Mouse (Mus musculus) myocyte (in vitro differentiated cells): ENCODE results near the gene Cep85l. TPM values are rescaled to one million over a fixed set of nuclear protein-coding genes. Genes with fewer than 3 reads are reported as not detected.

Experiments used
- H3K27me3 ChIP-seq: one replicate; pipeline ENCODE4 v1.6.1; 2011; ENCODE audit not compliant: control insufficient read depth, insufficient read depth, insufficient read length
- H3K36me3 ChIP-seq: one replicate; pipeline ENCODE4 v1.6.1; 2011; ENCODE audit not compliant: control insufficient read depth, insufficient read depth
- H3K4me2 ChIP-seq: one replicate; pipeline ENCODE4 v1.6.1; 2011; ENCODE audit warnings: low read depth, control low read depth
- H3K4me3 ChIP-seq: one replicate; pipeline ENCODE4 v1.5.1; 2011; ENCODE audit warnings: mild to moderate bottlenecking, control low read depth, moderate library complexity
- H3K79me2 ChIP-seq: one replicate; pipeline ENCODE4 v1.6.1; 2011; ENCODE audit not compliant: control insufficient read depth, insufficient read depth
- H3ac ChIP-seq: one replicate; pipeline ENCODE4 v1.6.1; 2011; ENCODE audit not compliant: control insufficient read depth, insufficient read length
- CEBPB ChIP-seq: IDR thresholded peaks from 2 replicates; pipeline ENCODE4 v1.6.1; 2011; ENCODE audit warnings: mild to moderate bottlenecking, moderate library complexity; ENCODE audit not compliant: poor library complexity, insufficient read depth, severe bottlenecking
- E2F4 ChIP-seq: IDR thresholded peaks from one replicate; pipeline ENCODE4 v1.6.1; 2011; ENCODE audit warnings: mild to moderate bottlenecking, control low read depth, moderate library complexity; ENCODE audit not compliant: insufficient read depth
- MAX ChIP-seq: IDR thresholded peaks from one replicate; pipeline ENCODE4 v1.6.1; 2011; ENCODE audit warnings: low read depth, mild to moderate bottlenecking, control low read depth
- MYOD1 ChIP-seq, 3 experiments: IDR thresholded peaks; one replicate each; pipeline ENCODE4 v1.6.1; 2011; ENCODE audit warnings: control low read depth in 2 of 3, low read depth in 2 of 3, mild to moderate bottlenecking in 2 of 3, moderate library complexity in 1 of 3; ENCODE audit not compliant: insufficient read length in 2 of 3, control insufficient read depth in 1 of 3
- MYOG ChIP-seq, 3 experiments: IDR thresholded peaks; one replicate each; pipeline ENCODE4 v1.6.1; 2011; ENCODE audit warnings: control low read depth in 2 of 3, low read depth in 2 of 3, mild to moderate bottlenecking in 2 of 3; ENCODE audit not compliant: insufficient read length in 2 of 3, control insufficient read depth in 1 of 3, insufficient read depth in 1 of 3
- POLR2A ChIP-seq: IDR thresholded peaks from one replicate; pipeline ENCODE4 v1.6.1; 2011; ENCODE audit warnings: low read depth, mild to moderate bottlenecking, control low read depth, moderate library complexity; ENCODE audit not compliant: insufficient read length
- POLR2AphosphoS2 ChIP-seq: IDR thresholded peaks from one replicate; pipeline ENCODE4 v1.6.1; 2011; ENCODE audit warnings: low read depth, control low read depth; ENCODE audit not compliant: insufficient read length
- REST ChIP-seq: IDR thresholded peaks from one replicate; pipeline ENCODE4 v1.6.1; 2011; ENCODE audit warnings: mild to moderate bottlenecking, control low read depth, moderate library complexity; ENCODE audit not compliant: insufficient read depth, insufficient read length
- SRF ChIP-seq: IDR thresholded peaks from one replicate; pipeline ENCODE4 v1.6.1; 2011; ENCODE audit warnings: low read depth; ENCODE audit not compliant: control insufficient read depth, insufficient read length
- TCF12 ChIP-seq: IDR thresholded peaks from one replicate; pipeline ENCODE4 v1.6.1; 2011; ENCODE audit warnings: mild to moderate bottlenecking, control low read depth; ENCODE audit not compliant: poor library complexity, insufficient read depth, severe bottlenecking
- TCF3 ChIP-seq: IDR thresholded peaks from one replicate; pipeline ENCODE4 v1.6.1; 2011; ENCODE audit warnings: low read depth, control low read depth; ENCODE audit not compliant: insufficient read length
- USF1 ChIP-seq: IDR thresholded peaks from one replicate; pipeline ENCODE4 v1.6.1; 2011; ENCODE audit warnings: low read depth, mild to moderate bottlenecking, control low read depth, moderate library complexity
- polyA plus RNA-seq: library from polyadenylated mRNA; unstranded; fragments of >200 nt; fragmentation: generic; extraction: Trizol; gene quantifications from one replicate; pipeline ENCODE4 v1.2.1, GENCODE M21; 2012; ENCODE audit warnings: missing spikeins

The Cep85l gene
- polyA plus RNA-seq, 1 experiment: 0.72 TPM

GRCm38 (mm10) chr10:53335974-53336373, 43.8 kb downstream of the Cep85l start:
- H3K4me3 ChIP-seq: no peak overlapping the region
- H3ac ChIP-seq: no peak overlapping the region
- H3K4me2 ChIP-seq: no peak overlapping the region
- H3K27me3 ChIP-seq: no peaks in the 10 kb centered on the region
- H3K79me2 ChIP-seq: no peaks in the 10 kb centered on the region
- no peak for TF ChIP-seq TCF12
- TF ChIP-seq USF1: no peak
- TF ChIP-seq MYOG (IDR thresholded peaks at IDR 0.05; ENCODE audit: control insufficient read depth in 1 of 3, insufficient read depth in 1 of 3, insufficient read length in 2 of 3, low read depth in 2 of 3): no peak
- no peak for TF ChIP-seq E2F4
- TF ChIP-seq POLR2A: no peak
- no peak for TF ChIP-seq CEBPB
- no peak for TF ChIP-seq TCF3
- TF ChIP-seq REST: no peak
- no peak for TF ChIP-seq MAX
- TF ChIP-seq POLR2AphosphoS2: no peak
- TF ChIP-seq MYOD1 (IDR thresholded peaks at IDR 0.05; ENCODE audit: control insufficient read depth in 1 of 3, insufficient read length in 2 of 3, low read depth in 2 of 3): no peak
- TF ChIP-seq SRF: no peak
- H3K36me3 ChIP-seq: no peaks in the 10 kb centered on the region

DNA sequence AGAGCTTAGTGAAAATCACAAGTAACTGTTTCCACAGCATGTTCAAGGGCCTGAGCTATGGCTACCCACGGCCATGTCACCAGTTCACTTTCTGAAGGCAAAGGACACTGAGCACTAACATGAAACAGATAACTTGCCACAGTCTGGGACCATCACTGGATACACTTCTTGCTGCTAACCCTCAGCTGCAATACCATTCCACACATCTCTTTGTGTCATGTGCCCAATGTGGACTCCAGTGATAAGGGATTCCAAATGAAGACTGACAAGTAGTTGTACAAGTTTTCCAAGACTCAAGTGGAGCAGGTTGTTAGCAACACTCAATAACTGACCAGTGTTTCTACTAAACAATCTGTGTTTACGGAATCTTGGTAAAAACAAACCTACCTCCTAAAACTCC, 44.5 kb downstream of the Cep85l start:
- TF ChIP-seq USF1 (no peak), TCF3 (no peak), POLR2AphosphoS2 (no peak), MAX (no peak), SRF (no peak), E2F4 (no peak), MYOG (IDR thresholded peaks at IDR 0.05; ENCODE audit: control insufficient read depth in 1 of 3, insufficient read depth in 1 of 3, insufficient read length in 2 of 3, low read depth in 2 of 3) (no peak), CEBPB (no peak), MYOD1 (IDR thresholded peaks at IDR 0.05; ENCODE audit: control insufficient read depth in 1 of 3, insufficient read length in 2 of 3, low read depth in 2 of 3) (no peak), REST (no peak), TCF12 (no peak), POLR2A (no peak)
- Histone ChIP-seq H3K79me2 (no peaks in the 10 kb centered on the region), H3K4me3 (no peak overlapping the region), H3K27me3 (no peaks in the 10 kb centered on the region), H3ac (no peak overlapping the region), H3K4me2 (no peak overlapping the region), H3K36me3 (no peaks in the 10 kb centered on the region)

DNA sequence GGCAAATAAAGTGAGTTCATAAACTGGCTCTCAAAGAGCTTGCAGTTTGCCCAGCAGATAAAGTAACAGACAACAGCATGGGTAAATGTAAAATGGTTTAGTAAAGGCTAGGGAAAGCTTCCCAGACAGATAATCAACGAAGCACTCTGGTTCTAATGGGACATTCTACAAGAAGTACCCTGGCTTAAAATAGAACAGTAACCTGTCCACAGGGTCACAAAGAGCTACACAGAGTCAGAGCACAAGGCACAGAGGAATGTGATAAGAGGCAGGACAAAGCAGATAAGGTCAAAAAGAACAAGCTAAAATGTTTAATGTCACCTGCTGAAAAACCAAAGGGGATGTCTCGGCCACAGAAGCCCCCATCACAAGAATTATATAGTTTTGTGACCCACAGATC, 47.0 kb downstream of the Cep85l start:
- Histone ChIP-seq H3K27me3 (no peaks in the 10 kb centered on the region), H3ac (no peak overlapping the region), H3K79me2 (no peaks in the 10 kb centered on the region), H3K36me3 (no peaks in the 10 kb centered on the region), H3K4me3 (no peak overlapping the region), H3K4me2 (no peak overlapping the region)
- TF ChIP-seq POLR2A (no peak), POLR2AphosphoS2 (no peak), SRF (no peak), MYOG (IDR thresholded peaks at IDR 0.05; ENCODE audit: control insufficient read depth in 1 of 3, insufficient read depth in 1 of 3, insufficient read length in 2 of 3, low read depth in 2 of 3) (no peak)

DNA sequence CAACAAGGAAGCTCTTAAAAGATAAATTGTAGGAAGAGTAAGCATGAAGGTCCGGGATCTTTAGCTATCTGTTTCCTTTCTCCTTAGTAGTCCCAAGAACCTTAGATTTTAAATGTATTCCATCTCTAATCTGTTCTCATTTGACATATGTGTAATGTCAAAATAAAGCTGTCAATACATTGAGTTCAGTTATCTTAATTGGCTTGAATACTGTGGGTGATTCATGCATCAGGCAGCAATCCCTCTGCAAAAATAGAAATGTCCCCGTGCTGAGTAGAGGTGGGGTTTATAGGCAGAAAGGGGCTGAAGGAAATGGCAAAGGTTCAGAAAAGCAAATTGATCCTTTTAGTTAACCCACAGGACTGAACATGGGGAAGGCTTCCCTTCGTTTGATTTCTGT, 50.5 kb downstream of the Cep85l start:
- Histone ChIP-seq H3K4me3 (no peak overlapping the region), H3K36me3 (no peaks in the 10 kb centered on the region), H3ac (no peak overlapping the region), H3K27me3 (no peaks in the 10 kb centered on the region), H3K79me2 (peaks cover 3% of the 10 kb centered on the region), H3K4me2 (no peak overlapping the region)
- TF ChIP-seq MAX: no peak
- no peak for TF ChIP-seq CEBPB
- no peak for TF ChIP-seq E2F4
- TF ChIP-seq MYOD1 (IDR thresholded peaks at IDR 0.05; ENCODE audit: control insufficient read depth in 1 of 3, insufficient read length in 2 of 3, low read depth in 2 of 3): no peak
- TF ChIP-seq POLR2A: no peak
- TF ChIP-seq TCF3: no peak
- TF ChIP-seq REST: no peak
- no peak for TF ChIP-seq TCF12
- no peak for TF ChIP-seq USF1

- TF ChIP-seq MAX (no peak), USF1 (no peak), TCF12 (no peak), MYOG (IDR thresholded peaks at IDR 0.05; ENCODE audit: control insufficient read depth in 1 of 3, insufficient read depth in 1 of 3, insufficient read length in 2 of 3, low read depth in 2 of 3) (no peak), SRF (no peak), POLR2AphosphoS2 (no peak), TCF3 (no peak), REST (no peak), E2F4 (no peak), CEBPB (no peak)
Measured at GRCm38 (mm10) chr10:53326367-53326766, 53.4 kb downstream of the Cep85l start.

More at GRCm38 (mm10) chr10:53326367-53326766, 53.4 kb downstream of the Cep85l start:
- Histone ChIP-seq H3K4me2 (no peak overlapping the region), H3K4me3 (no peak overlapping the region), H3K79me2 (peaks cover 3% of the 10 kb centered on the region), H3K27me3 (no peaks in the 10 kb centered on the region), H3ac (no peak overlapping the region), H3K36me3 (no peaks in the 10 kb centered on the region)
